Mouse (Mus musculus): Measurements from ENCODE around the gene Snta1.

The Snta1 gene

GRCm38 (mm10) chr2:154422181-154422580, 14.3 kb upstream of the Snta1 start:
- DNase-seq (ENCODE audit: low spot score), result no peak

- DNase-seq (ENCODE audit: low spot score), result no peak
Observed at GRCm38 (mm10) chr2:154420942-154421731, 13.2 kb upstream of the Snta1 start.

- no peak for DNase-seq (ENCODE audit: low spot score)
Observed at GRCm38 (mm10) chr2:154419631-154420515, 12.0 kb upstream of the Snta1 start.

GRCm38 (mm10) chr2:154418001-154418400, 10.1 kb upstream of the Snta1 start:
- DNase-seq (ENCODE audit: low spot score), result no peak

GRCm38 (mm10) chr2:154417107-154417506, 9.2 kb upstream of the Snta1 start:
- peak; percentile 77 for DNase-seq (ENCODE audit: low spot score)

GRCm38 (mm10) chr2:154412018-154412666, 4.2 kb upstream of the Snta1 start:
- DNase-seq (ENCODE audit: low spot score), result no peak

- DNase-seq (ENCODE audit: low spot score), result peak; percentile 70
Observed at GRCm38 (mm10) chr2:154410355-154410754, 2.5 kb upstream of the Snta1 start.

GRCm38 (mm10) chr2:154407063-154407642, 746 bp downstream of the Snta1 start:
- DNase-seq (ENCODE audit: low spot score), result no peak

GRCm38 (mm10) chr2:154405447-154405994, 2.4 kb downstream of the Snta1 start:
- DNase-seq (ENCODE audit: low spot score), result no peak

GRCm38 (mm10) chr2:154402811-154403210, 5.1 kb downstream of the Snta1 start:
- no peak for DNase-seq (ENCODE audit: low spot score)

- DNase-seq (ENCODE audit: low spot score), result no peak
Observed at GRCm38 (mm10) chr2:154401976-154402375, 5.9 kb downstream of the Snta1 start.

GRCm38 (mm10) chr2:154399325-154399724, 8.6 kb downstream of the Snta1 start:
- DNase-seq (ENCODE audit: low spot score), result no peak

GRCm38 (mm10) chr2:154398267-154398666, 9.6 kb downstream of the Snta1 start:
- no peak for DNase-seq (ENCODE audit: low spot score)

GRCm38 (mm10) chr2:154396529-154396928, 11.4 kb downstream of the Snta1 start:
- DNase-seq (ENCODE audit: low spot score), result no peak

- no peak for DNase-seq (ENCODE audit: low spot score)
Observed at GRCm38 (mm10) chr2:154394602-154395001, 13.3 kb downstream of the Snta1 start.

GRCm38 (mm10) chr2:154390180-154390964, 17.5 kb downstream of the Snta1 start:
- peak; percentile 70 for DNase-seq (ENCODE audit: low spot score)

GRCm38 (mm10) chr2:154379103-154379502, 28.8 kb downstream of the Snta1 start:
- no peak for DNase-seq (ENCODE audit: low spot score)

- DNase-seq (ENCODE audit: low spot score), result no peak
Observed at GRCm38 (mm10) chr2:154374807-154375601, 32.9 kb downstream of the Snta1 start.

- DNase-seq (ENCODE audit: low spot score), result peak; percentile 46
Observed at GRCm38 (mm10) chr2:154373961-154374632, 33.8 kb downstream of the Snta1 start.

All from ovary, postnatal 14 days (tissue).